Mouse (Mus musculus) liver, adult 2 months (tissue): Measurements from ENCODE around the gene Yrdc.

Experiments
- CTCF ChIP-seq: fragments of 200-500 bp; IDR thresholded peaks from 2 replicates; pipeline ENCODE4 v1.5.1; 2011; ENCODE audit warnings: low read depth, low read length, control low read depth
- POLR2A ChIP-seq: fragments of 200-500 bp; IDR thresholded peaks from 2 replicates; pipeline ENCODE4 v1.6.1; 2011; ENCODE audit warnings: low read length, control low read depth; ENCODE audit not compliant: insufficient read depth; ENCODE audit errors: extremely low read depth

DNA sequence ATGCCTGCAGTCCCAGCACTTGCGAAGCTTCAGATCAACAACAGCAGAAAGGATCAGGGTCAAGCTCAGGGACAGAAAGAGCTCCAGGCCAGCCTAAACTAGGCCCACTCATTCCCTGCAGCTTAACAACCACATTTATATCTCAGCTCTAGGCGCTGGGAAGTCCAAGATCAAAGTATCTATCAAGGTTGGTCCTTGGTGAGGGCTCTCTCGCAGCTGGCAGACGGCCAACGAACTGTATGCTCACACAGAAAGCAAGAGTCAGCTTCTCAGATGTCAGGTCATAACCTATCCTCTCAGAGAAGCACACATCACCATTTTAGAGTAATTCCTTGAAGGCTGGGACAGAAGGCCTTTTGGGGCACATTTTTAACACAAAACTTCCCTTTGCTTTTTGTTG, 7.9 kb downstream of the Yrdc start:
- no peak for TF ChIP-seq CTCF
- no peak for TF ChIP-seq POLR2A
